Mouse (Mus musculus) adrenal gland, adult 18-20 months (tissue): ENCODE data around the gene Aqp11. TPM values are rescaled to one million over a fixed set of nuclear protein-coding genes. Genes with fewer than 3 reads are reported as not detected.
A peak's percentile ranks its signal among the peaks of the same experiment; 100 is the strongest.

Experiments used
- DNase-seq, 2 experiments: peaks; one replicate each; pipeline ENCODE4 v3.0.0; 2021 to 2022; ENCODE audit warnings: low spot score in 2 of 2
- total RNA-seq, 2 experiments: library from RNA; stranded (reverse); gene quantifications; 1 replicate in 1 of 2; 2 replicates in 1 of 2; pipeline ENCODE4 v1.2.3; 2021

Gene Aqp11
- total RNA-seq, 2 experiments from 2014 or later: 2.8 to 3.8 TPM

GRCm38 (mm10) chr7:97747787-97748497 is 9.9 kb upstream of the Aqp11 start:
- peak; percentile 79 to 85 for DNase-seq

- no peak for DNase-seq
Measured at GRCm38 (mm10) chr7:97747176-97747707, 9.2 kb upstream of the Aqp11 start.

GRCm38 (mm10) chr7:97745299-97745698 is 7.2 kb upstream of the Aqp11 start:
- DNase-seq: peak; percentile 59 to 63

GRCm38 (mm10) chr7:97741756-97742291 is 3.7 kb upstream of the Aqp11 start:
- no peak for DNase-seq

GRCm38 (mm10) chr7:97740948-97741347 is 2.9 kb upstream of the Aqp11 start:
- peak; percentile 34 to 40 for DNase-seq

GRCm38 (mm10) chr7:97737256-97737637 is 842 bp downstream of the Aqp11 start:
- no peak for DNase-seq

- DNase-seq: no peak
Measured at GRCm38 (mm10) chr7:97735886-97736420, 2.1 kb downstream of the Aqp11 start.

GRCm38 (mm10) chr7:97735021-97735420 is 3.1 kb downstream of the Aqp11 start:
- DNase-seq: no peak

- no peak for DNase-seq
Measured at GRCm38 (mm10) chr7:97733606-97734005, 4.5 kb downstream of the Aqp11 start.

- DNase-seq: no peak
Measured at GRCm38 (mm10) chr7:97730427-97730826, 7.7 kb downstream of the Aqp11 start.

GRCm38 (mm10) chr7:97728666-97729614 is 9.1 kb downstream of the Aqp11 start:
- DNase-seq: no peak

- DNase-seq: no peak
Measured at GRCm38 (mm10) chr7:97726778-97727177, 11.3 kb downstream of the Aqp11 start.

GRCm38 (mm10) chr7:97726080-97726479 is 12.0 kb downstream of the Aqp11 start:
- DNase-seq: no peak

- DNase-seq: no peak
Measured at GRCm38 (mm10) chr7:97725401-97725800, 12.7 kb downstream of the Aqp11 start.

- DNase-seq: no peak
Measured at GRCm38 (mm10) chr7:97723646-97724538, 14.2 kb downstream of the Aqp11 start.

GRCm38 (mm10) chr7:97722278-97722918 is 15.7 kb downstream of the Aqp11 start:
- no peak for DNase-seq

GRCm38 (mm10) chr7:97720109-97720508 is 18.0 kb downstream of the Aqp11 start:
- DNase-seq: no peak

- no peak for DNase-seq
Measured at GRCm38 (mm10) chr7:97719078-97719477, 19.0 kb downstream of the Aqp11 start.

- DNase-seq: no peak
Measured at GRCm38 (mm10) chr7:97717326-97717725, 20.8 kb downstream of the Aqp11 start.

- DNase-seq: no peak
Measured at GRCm38 (mm10) chr7:97714651-97715050, 23.4 kb downstream of the Aqp11 start.
